Mouse (Mus musculus) intestine, postnatal 0 days (tissue): ENCODE results near the gene Ctdspl. TPM values are rescaled to one million over a fixed set of nuclear protein-coding genes. Genes with fewer than 3 reads are reported as not detected.

Source experiments
- ATAC-seq: fragments of 200-750 bp; cut with Nextera tagmentation; 2 replicates; pipeline ENCODE4 v1.8.0; 2017; ENCODE audit warnings: mild to moderate bottlenecking, moderate TSS enrichment, moderate library complexity
- H3K27ac ChIP-seq: fragments of 300-500 bp; sonication (generic); 2 replicates; pipeline ENCODE4 v1.5.1; 2014; ENCODE audit warnings: mild to moderate bottlenecking, low read depth, low read length, moderate library complexity
- H3K27me3 ChIP-seq: fragments of 300-500 bp; sonication (generic); replicated peaks from 2 replicates; pipeline ENCODE4 v1.6.1; 2014; ENCODE audit warnings: low read length, mixed read lengths; ENCODE audit not compliant: control insufficient read depth, insufficient read depth
- H3K36me3 ChIP-seq: fragments of 300-500 bp; sonication (generic); 2 replicates; pipeline ENCODE4 v1.6.1; 2014; ENCODE audit warnings: mild to moderate bottlenecking, moderate library complexity; ENCODE audit not compliant: control insufficient read depth, insufficient read depth
- H3K4me1 ChIP-seq: fragments of 300-500 bp; sonication (generic); replicated peaks from 2 replicates; pipeline ENCODE4 v1.6.1; 2014; ENCODE audit warnings: antibody characterized with exemption, low read length, mixed read lengths; ENCODE audit not compliant: control insufficient read depth, insufficient read depth
- H3K4me2 ChIP-seq: fragments of 300-500 bp; sonication (generic); replicated peaks from 2 replicates; pipeline ENCODE4 v1.6.1; 2014; ENCODE audit warnings: low read depth, mild to moderate bottlenecking, moderate library complexity
- H3K4me3 ChIP-seq: fragments of 300-500 bp; sonication (generic); 2 replicates; pipeline ENCODE4 v1.5.1; 2014; ENCODE audit warnings: low read depth, low read length
- H3K9ac ChIP-seq: fragments of 300-500 bp; sonication (generic); 2 replicates; pipeline ENCODE4 v1.6.1; 2014; ENCODE audit warnings: mild to moderate bottlenecking, low read depth, low read length
- H3K9me3 ChIP-seq: fragments of 300-500 bp; sonication (generic); 2 replicates; pipeline ENCODE4 v1.6.1; 2016; ENCODE audit warnings: mixed run types; ENCODE audit not compliant: control insufficient read depth
- CTCF ChIP-seq: sonication (generic); IDR thresholded peaks from 2 replicates; pipeline ENCODE4 v1.5.1; 2016; ENCODE audit warnings: low read depth, mild to moderate bottlenecking, control low read depth, antibody characterized with exemption, moderate library complexity
- WGBS: fragments of 180-500 bp; shearing (Covaris S2); extraction: QIAGEN DNeasy Blood & Tissue Kit; methylation state at CpG from one replicate; pipeline ENCODE4 v1.1.7; 2014; 5-methylcytosine and 5-hydroxymethylcytosine counted together
- polyA plus RNA-seq: library from polyadenylated mRNA; unstranded; fragments of >200 nt; fragmentation: Nextera tagmentation; extraction: Ambion mirVana; gene quantifications from 2 replicates; pipeline ENCODE4 v1.2.1, GENCODE M21; 2015

Gene Ctdspl
- polyA plus RNA-seq, 1 experiment from 2014 or later = 17.0 TPM

GRCm38 (mm10) chr9:118980411-118980823, 54.2 kb downstream of the Ctdspl start:
- H3K4me2 ChIP-seq = no peak overlapping the region
- no peak overlapping the region for H3K4me3 ChIP-seq
- no peaks in the 10 kb centered on the region for H3K9me3 ChIP-seq
- peak overlapping the region; percentile 57 for H3K27ac ChIP-seq
- H3K27me3 ChIP-seq = no peaks in the 10 kb centered on the region
- no peak for ATAC-seq
- peaks cover 7% of the 10 kb centered on the region; the same call in 1 of the 2 replicates for H3K4me1 ChIP-seq
- TF ChIP-seq CTCF = no peak
- WGBS = 6% methylated on average over 4 of the region's 4 CpGs
- no peak overlapping the region for H3K9ac ChIP-seq
- H3K36me3 ChIP-seq = no peaks in the 10 kb centered on the region; the same call in 1 of the 2 replicates

- H3K36me3 ChIP-seq = no peaks in the 10 kb centered on the region
- TF ChIP-seq CTCF = no peak
- H3K4me1 ChIP-seq = peaks cover 10% of the 10 kb centered on the region; the same call in 1 of the 2 replicates
- H3K27ac ChIP-seq = 0 out of 2 replicates have a peak overlapping the region, but pooled peaks have one; percentile 22
- no peak overlapping the region for H3K9ac ChIP-seq
- H3K4me3 ChIP-seq = no peak overlapping the region
- ATAC-seq = peak; percentile 81
- H3K27me3 ChIP-seq = no peaks in the 10 kb centered on the region
- no peak overlapping the region for H3K4me2 ChIP-seq
- H3K9me3 ChIP-seq = no peaks in the 10 kb centered on the region
- WGBS = 33% methylated on average over 15 of the region's 15 CpGs
These were observed 58.6 kb downstream of the Ctdspl start for GRCm38 (mm10) chr9:118984650-118985432.

- no peaks in the 10 kb centered on the region for H3K27me3 ChIP-seq
- ATAC-seq = no peak
- H3K36me3 ChIP-seq = no peaks in the 10 kb centered on the region
- 69% methylated on average over 11 of the region's 11 CpGs for WGBS
- no peak overlapping the region for H3K4me3 ChIP-seq
- H3K4me1 ChIP-seq = 0 out of 2 replicates have a peak, but pooled peaks cover 5% of the 10 kb centered on the region
- no peaks in the 10 kb centered on the region for H3K9me3 ChIP-seq
- H3K9ac ChIP-seq = no peak overlapping the region
- TF ChIP-seq CTCF = no peak
- H3K4me2 ChIP-seq = no peak overlapping the region
- H3K27ac ChIP-seq = no peak overlapping the region
These were observed 60.0 kb downstream of the Ctdspl start for GRCm38 (mm10) chr9:118986286-118986685.

- Histone ChIP-seq H3K27ac (no peak overlapping the region), H3K9me3 (no peaks in the 10 kb centered on the region), H3K27me3 (no peaks in the 10 kb centered on the region), H3K4me2 (no peak overlapping the region), H3K9ac (no peak overlapping the region), H3K4me1 (0 out of 2 replicates have a peak, but pooled peaks cover 5% of the 10 kb centered on the region), H3K4me3 (no peak overlapping the region), H3K36me3 (0 out of 2 replicates have a peak, but pooled peaks cover 3% of the 10 kb centered on the region)
- ATAC-seq = no peak
- 82% methylated on average over 11 of the region's 11 CpGs for WGBS
- TF ChIP-seq CTCF = no peak
These were observed 62.7 kb downstream of the Ctdspl start for GRCm38 (mm10) chr9:118988787-118989580.

- Histone ChIP-seq H3K4me1 (0 out of 2 replicates have a peak, but pooled peaks cover 4% of the 10 kb centered on the region), H3K9ac (no peak overlapping the region), H3K4me3 (no peak overlapping the region), H3K9me3 (no peaks in the 10 kb centered on the region), H3K27ac (no peak overlapping the region), H3K4me2 (no peak overlapping the region), H3K27me3 (no peaks in the 10 kb centered on the region), H3K36me3 (0 out of 2 replicates have a peak, but pooled peaks cover 3% of the 10 kb centered on the region)
- no peak for TF ChIP-seq CTCF
- WGBS = 76% methylated on average over 7 of the region's 7 CpGs
- ATAC-seq = no peak
These were observed 64.2 kb downstream of the Ctdspl start for GRCm38 (mm10) chr9:118990490-118990889.
